In genomic region chr14:86151276-86151675, GRCm38 (mm10) we compare ENCODE assay signal across 16 mouse cellular contexts.
"Had no signal": no experiment of that assay in that cellular context is flagged by ENCODE, and none has a peak within 500 bp of the region (broad histone marks: within the 10 kb centered on the region; RNA-seq: fewer than 3 reads in every experiment).

No protein-coding gene starts in this region.

- H3K9ac ChIP-seq: neural tube, embryonic 13.5 days; neural tube, embryonic 15.5 days; stomach, embryonic 15.5 days had no signal

- H3K4me3 ChIP-seq: neural tube, embryonic 13.5 days; neural tube, embryonic 15.5 days; stomach, embryonic 15.5 days had no signal

- H3K4me2 ChIP-seq: neural tube, embryonic 13.5 days; neural tube, embryonic 15.5 days; stomach, embryonic 15.5 days had no signal

- H3K27ac ChIP-seq: neural tube, embryonic 13.5 days; neural tube, embryonic 15.5 days; stomach, embryonic 15.5 days; stomach, postnatal 0 days had no signal

- DNase-seq: retina, postnatal 1 day; right cerebral cortex, adult 18-20 months; right cerebral cortex, postnatal 14 days; right cerebral cortex, postnatal 25 days; right cerebral cortex, postnatal 4 days; spleen, adult 18-20 months; thymus, adult 18-20 months; thymus, adult 2 months; thymus, postnatal 14 days; thymus, postnatal 25 days; thymus, postnatal 36 days; thymus, postnatal 4 days had no signal

- H3K4me1 ChIP-seq: neural tube, embryonic 13.5 days; neural tube, embryonic 15.5 days; stomach, embryonic 15.5 days had no signal

- H3K36me3 ChIP-seq: neural tube, embryonic 13.5 days; neural tube, embryonic 15.5 days; stomach, embryonic 15.5 days had no signal

- H3K27me3 ChIP-seq: neural tube, embryonic 13.5 days; neural tube, embryonic 15.5 days; stomach, embryonic 15.5 days had no signal

- H3K9me3 ChIP-seq: neural tube, embryonic 13.5 days; neural tube, embryonic 15.5 days; stomach, embryonic 15.5 days had no signal
